Mouse (Mus musculus): ENCODE measurements around the gene Rsbn1l.
"Not testable (repeated sequence)": the region's sequence is repeated elsewhere in the genome, so short reads cannot be mapped to it uniquely, and the experiment has no call there.

Gene Rsbn1l

GRCm38 (mm10) chr5:20950516-20950854 lies 5.7 kb downstream of the Rsbn1l start:
- DNase-seq (ENCODE audit: low read depth, low spot score): no peak

GRCm38 (mm10) chr5:20950093-20950492 lies 6.1 kb downstream of the Rsbn1l start:
- peak; percentile 38 for DNase-seq (ENCODE audit: low read depth, low spot score)

- peak; percentile 78 for DNase-seq (ENCODE audit: low read depth, low spot score)
Observed at GRCm38 (mm10) chr5:20946906-20947305, 9.3 kb downstream of the Rsbn1l start.

- peak; percentile 83 for DNase-seq (ENCODE audit: low read depth, low spot score)
Observed at GRCm38 (mm10) chr5:20944961-20945748, 11.0 kb downstream of the Rsbn1l start.

- DNase-seq (ENCODE audit: low read depth, low spot score): not testable (repeated sequence)
Observed at GRCm38 (mm10) chr5:20943791-20944190, 12.4 kb downstream of the Rsbn1l start.

- DNase-seq (ENCODE audit: low read depth, low spot score): no peak
Observed at GRCm38 (mm10) chr5:20942523-20942922, 13.7 kb downstream of the Rsbn1l start.

GRCm38 (mm10) chr5:20941205-20941604 lies 15.0 kb downstream of the Rsbn1l start:
- peak; percentile 78 for DNase-seq (ENCODE audit: low read depth, low spot score)

- DNase-seq (ENCODE audit: low read depth, low spot score): no peak
Observed at GRCm38 (mm10) chr5:20940696-20941095, 15.5 kb downstream of the Rsbn1l start.

- no peak for DNase-seq (ENCODE audit: low read depth, low spot score)
Observed at GRCm38 (mm10) chr5:20940040-20940571, 16.1 kb downstream of the Rsbn1l start.

GRCm38 (mm10) chr5:20938523-20938922 lies 17.7 kb downstream of the Rsbn1l start:
- DNase-seq (ENCODE audit: low read depth, low spot score): peak; percentile 73

GRCm38 (mm10) chr5:20935934-20936333 lies 20.3 kb downstream of the Rsbn1l start:
- DNase-seq (ENCODE audit: low read depth, low spot score): peak; percentile 40

GRCm38 (mm10) chr5:20932585-20932984 lies 23.6 kb downstream of the Rsbn1l start:
- DNase-seq (ENCODE audit: low read depth, low spot score): peak; percentile 85

GRCm38 (mm10) chr5:20931300-20931699 lies 24.9 kb downstream of the Rsbn1l start:
- DNase-seq (ENCODE audit: low read depth, low spot score): no peak

GRCm38 (mm10) chr5:20930430-20930829 lies 25.8 kb downstream of the Rsbn1l start:
- DNase-seq (ENCODE audit: low read depth, low spot score): peak; percentile 66

GRCm38 (mm10) chr5:20929669-20930151 lies 26.5 kb downstream of the Rsbn1l start:
- no peak for DNase-seq (ENCODE audit: low read depth, low spot score)

GRCm38 (mm10) chr5:20925451-20925850 lies 30.7 kb downstream of the Rsbn1l start:
- DNase-seq (ENCODE audit: low read depth, low spot score): no peak

GRCm38 (mm10) chr5:20924608-20925007 lies 31.6 kb downstream of the Rsbn1l start:
- no peak for DNase-seq (ENCODE audit: low read depth, low spot score)

GRCm38 (mm10) chr5:20919566-20919965 lies 36.6 kb downstream of the Rsbn1l start:
- no peak for DNase-seq (ENCODE audit: low read depth, low spot score)

GRCm38 (mm10) chr5:20918967-20919366 lies 37.2 kb downstream of the Rsbn1l start:
- DNase-seq (ENCODE audit: low read depth, low spot score): no peak

- peak; percentile 79 for DNase-seq (ENCODE audit: low read depth, low spot score)
Observed at GRCm38 (mm10) chr5:20913372-20914275, 42.6 kb downstream of the Rsbn1l start.

GRCm38 (mm10) chr5:20911741-20912140 lies 44.5 kb downstream of the Rsbn1l start:
- DNase-seq (ENCODE audit: low read depth, low spot score): peak; percentile 22

GRCm38 (mm10) chr5:20906191-20906590 lies 50.0 kb downstream of the Rsbn1l start:
- no peak for DNase-seq (ENCODE audit: low read depth, low spot score)

Data from A20 (cell line).